Mouse (Mus musculus) C2C12 (cell line): Measurements from ENCODE around the gene Dxo.

ENCODE experiments used
- CTCF ChIP-seq: IDR thresholded peaks from one replicate; pipeline ENCODE4 v1.5.1; 2011; ENCODE audit not compliant: control insufficient read depth, insufficient read depth, insufficient read length
- FOSL1 ChIP-seq: IDR thresholded peaks from one replicate; pipeline ENCODE4 v1.8.0; 2011; ENCODE audit warnings: mild to moderate bottlenecking, low read length; ENCODE audit not compliant: poor library complexity, insufficient read depth, severe bottlenecking
- MAX ChIP-seq: IDR thresholded peaks from one replicate; pipeline ENCODE4 v1.6.1; 2011; ENCODE audit warnings: mild to moderate bottlenecking, control low read depth
- MYOD1 ChIP-seq: IDR thresholded peaks from one replicate; pipeline ENCODE4 v1.6.1; 2011; ENCODE audit warnings: low read depth; ENCODE audit not compliant: control insufficient read depth, insufficient read length
- MYOG ChIP-seq: IDR thresholded peaks from one replicate; pipeline ENCODE4 v1.6.1; 2011; ENCODE audit not compliant: control insufficient read depth, insufficient read length; ENCODE audit errors: extremely low read depth
- USF1 ChIP-seq: IDR thresholded peaks from one replicate; pipeline ENCODE4 v1.6.1; 2011; ENCODE audit warnings: low read depth, mild to moderate bottlenecking, control low read depth, moderate library complexity

- TF ChIP-seq CTCF (no peak), MYOG (no peak), MAX (no peak), USF1 (no peak), MYOD1 (no peak), FOSL1 (no peak)
Observed at GRCm38 (mm10) chr17:34847615-34848014, 10.8 kb downstream of the Dxo start.
